Mouse (Mus musculus) lung, embryonic 14.5 days (tissue): ENCODE data around the gene Zc3h12a. TPM values are rescaled to one million over a fixed set of nuclear protein-coding genes. Genes with fewer than 3 reads are reported as not detected.

Experiments used
- ATAC-seq: fragments of 200-750 bp; cut with Nextera tagmentation; 2 replicates; pipeline ENCODE4 v1.8.0; 2017; ENCODE audit warnings: mild to moderate bottlenecking, moderate TSS enrichment, moderate library complexity; ENCODE audit not compliant: insufficient read depth
- DNase-seq: peaks from one replicate; pipeline ENCODE4 v3.0.0-alpha.2; 2015
- H3K27ac ChIP-seq: fragments of 300-500 bp; sonication (generic); 2 replicates; pipeline ENCODE4 v1.5.1; 2014; ENCODE audit warnings: low read depth, mild to moderate bottlenecking, moderate library complexity
- H3K27me3 ChIP-seq: fragments of 300-500 bp; sonication (generic); 2 replicates; pipeline ENCODE4 v1.6.1; 2014; ENCODE audit warnings: low read length, control low read depth; ENCODE audit not compliant: insufficient read depth
- H3K36me3 ChIP-seq: fragments of 300-500 bp; sonication (generic); 2 replicates; pipeline ENCODE4 v1.6.1; 2014; ENCODE audit warnings: control low read depth; ENCODE audit not compliant: insufficient read depth
- H3K4me1 ChIP-seq: fragments of 300-500 bp; sonication (generic); 2 replicates; pipeline ENCODE4 v1.6.1; 2014; ENCODE audit warnings: antibody characterized with exemption, control low read depth; ENCODE audit not compliant: insufficient read depth
- H3K4me2 ChIP-seq: fragments of 300-500 bp; sonication (generic); 2 replicates; pipeline ENCODE4 v1.6.1; 2014; ENCODE audit warnings: mild to moderate bottlenecking
- H3K4me3 ChIP-seq: fragments of 300-500 bp; sonication (generic); 2 replicates; pipeline ENCODE4 v1.5.1; 2014; ENCODE audit warnings: low read depth, low read length
- H3K9ac ChIP-seq: fragments of 300-500 bp; sonication (generic); 2 replicates; pipeline ENCODE4 v1.6.1; 2014
- H3K9me3 ChIP-seq: fragments of 300-500 bp; sonication (generic); 2 replicates; pipeline ENCODE4 v1.6.1; 2016; ENCODE audit warnings: low read depth, low read length, control low read depth
- CTCF ChIP-seq: IDR thresholded peaks from 2 replicates; pipeline ENCODE4 v1.5.1; 2016; ENCODE audit warnings: antibody characterized with exemption, low read depth
- WGBS: fragments of 180-500 bp; shearing (Covaris S2); extraction: QIAGEN DNeasy Blood & Tissue Kit; methylation state at CpG from one replicate; pipeline ENCODE4 v1.1.7; 2014; 5-methylcytosine and 5-hydroxymethylcytosine counted together
- polyA plus RNA-seq: library from polyadenylated mRNA; unstranded; fragments of >200 nt; fragmentation: Nextera tagmentation; extraction: Ambion mirVana; gene quantifications from 2 replicates; pipeline ENCODE4 v1.2.1, GENCODE M21; 2014

The Zc3h12a gene
- polyA plus RNA-seq, 1 experiment from 2014 or later, result 0.42 TPM

- Histone ChIP-seq H3K27me3 (no peaks in the 10 kb centered on the region), H3K4me2 (no peak overlapping the region), H3K4me3 (no peak overlapping the region), H3K27ac (no peak overlapping the region), H3K4me1 (no peaks in the 10 kb centered on the region), H3K9me3 (no peaks in the 10 kb centered on the region), H3K36me3 (peaks cover 46% of the 10 kb centered on the region), H3K9ac (no peak overlapping the region)
- ATAC-seq, result no peak
- no peak for TF ChIP-seq CTCF
- DNase-seq, result no peak
- WGBS, result 89% methylated on average over 5 of the region's 5 CpGs
Observed at GRCm38 (mm10) chr4:125093031-125093430, 34.6 kb downstream of the Zc3h12a start.

GRCm38 (mm10) chr4:125085346-125085841 lies 42.2 kb downstream of the Zc3h12a start:
- TF ChIP-seq CTCF, result no peak
- Histone ChIP-seq H3K4me2 (peak overlapping the region; percentile 88), H3K36me3 (peaks cover 34% of the 10 kb centered on the region), H3K9ac (peak overlapping the region; percentile 86), H3K27me3 (no peaks in the 10 kb centered on the region), H3K27ac (peak overlapping the region; percentile 97), H3K9me3 (no peaks in the 10 kb centered on the region), H3K4me3 (peak overlapping the region; percentile 78), H3K4me1 (no peaks in the 10 kb centered on the region)
- ATAC-seq (peak; percentile 95), DNase-seq (peak; percentile 81)
- WGBS, result under 1% methylated on average over 45 of the region's 45 CpGs

- peak; percentile 94 for DNase-seq
- 1% methylated on average over 63 of the region's 63 CpGs for WGBS
- peak; percentile 38 for TF ChIP-seq CTCF
Observed at GRCm38 (mm10) chr4:125084403-125085345, 43.0 kb downstream of the Zc3h12a start, which contains the start of gene Meaf6. Meaf6 (plus strand) TSS chr4:125085134.

GRCm38 (mm10) chr4:125078698-125079097 lies 48.9 kb downstream of the Zc3h12a start:
- H3K4me1 ChIP-seq, result no peaks in the 10 kb centered on the region
- no peaks in the 10 kb centered on the region for H3K27me3 ChIP-seq
- H3K9ac ChIP-seq, result no peak overlapping the region
- no peak for TF ChIP-seq CTCF
- H3K4me3 ChIP-seq, result no peak overlapping the region
- H3K27ac ChIP-seq, result no peak overlapping the region
- H3K9me3 ChIP-seq, result no peaks in the 10 kb centered on the region
- WGBS, result 98% methylated on average over 2 of the region's 2 CpGs
- no peak for ATAC-seq
- no peak for DNase-seq
- peaks cover 30% of the 10 kb centered on the region for H3K36me3 ChIP-seq
- H3K4me2 ChIP-seq, result no peak overlapping the region

More at GRCm38 (mm10) chr4:125084403-125085345, 43.0 kb downstream of the Zc3h12a start, which contains the start of gene Meaf6:
- H3K36me3 ChIP-seq, result peaks cover 27% of the 10 kb centered on the region
- H3K27ac ChIP-seq, result peak within 1 kb of the TSS; percentile 97
- peak within 1 kb of the TSS; percentile 88 for H3K4me2 ChIP-seq
- H3K27me3 ChIP-seq, result no peaks in the 10 kb centered on the region
- H3K4me3 ChIP-seq, result peak within 1 kb of the TSS; percentile 78
- H3K9ac ChIP-seq, result peak within 1 kb of the TSS; percentile 86
- no peaks in the 10 kb centered on the region for H3K9me3 ChIP-seq
- no peaks in the 10 kb centered on the region for H3K4me1 ChIP-seq
- ATAC-seq, result peak; percentile 90

GRCm38 (mm10) chr4:125077700-125078099 lies 49.9 kb downstream of the Zc3h12a start:
- Histone ChIP-seq H3K4me2 (no peak overlapping the region), H3K36me3 (peaks cover 40% of the 10 kb centered on the region), H3K4me3 (no peak overlapping the region), H3K9me3 (no peaks in the 10 kb centered on the region), H3K27me3 (no peaks in the 10 kb centered on the region), H3K4me1 (no peaks in the 10 kb centered on the region), H3K9ac (no peak overlapping the region), H3K27ac (no peak overlapping the region)
- DNase-seq (no peak), ATAC-seq (no peak)
- TF ChIP-seq CTCF, result no peak
- WGBS, result 79% methylated on average over 2 of the region's 2 CpGs

Other genes with a start within 250 kb of the Zc3h12a start
- 0.04 TPM in 1 of 2 replicates, not detected in the other for gene Epha10, start 246.9 kb downstream of the Zc3h12a start, polyA plus RNA-seq
- gene 9930104L06Rik, start 190.8 kb downstream of the Zc3h12a start, polyA plus RNA-seq, result 3.6 and 3.9 TPM in 2 replicates
- 157 and 169 TPM in 2 replicates for gene Cdca8, start 188.5 kb downstream of the Zc3h12a start, polyA plus RNA-seq
- 12.8 and 16.0 TPM in 2 replicates for gene Rspo1, start 141.4 kb downstream of the Zc3h12a start, polyA plus RNA-seq
- gene Gnl2, start 111.3 kb downstream of the Zc3h12a start, polyA plus RNA-seq, result 80.7 and 81.9 TPM in 2 replicates
- 0.13 and 0.42 TPM in 2 replicates for gene Dnali1, start 62.1 kb downstream of the Zc3h12a start, polyA plus RNA-seq
- gene Snip1, start 61.2 kb downstream of the Zc3h12a start, polyA plus RNA-seq, result 35.0 and 35.6 TPM in 2 replicates
- gene Meaf6, start 42.7 kb downstream of the Zc3h12a start, polyA plus RNA-seq, result 63.5 and 65.2 TPM in 2 replicates